Mouse (Mus musculus): ENCODE measurements around the gene Lyrm9.
A peak's percentile ranks its signal among the peaks of the same experiment; 100 is the strongest.
"Not testable (repeated sequence)": the region's sequence is repeated elsewhere in the genome, so short reads cannot be mapped to it uniquely, and the experiment has no call there.

Lyrm9 gene

GRCm38 (mm10) chr11:78866486-78866885 lies 40.1 kb downstream of the Lyrm9 start:
- H3K4me1 ChIP-seq (replicated peaks; ENCODE audit: low read depth, low read length) = 0 out of 2 replicates have a peak, but pooled peaks cover 5% of the 10 kb centered on the region
- no peak overlapping the region for H3K4me3 ChIP-seq (replicated peaks; ENCODE audit: low read length)
- no peaks in the 10 kb centered on the region for H3K36me3 ChIP-seq (ENCODE audit: insufficient read depth, low read length)
- H3K27me3 ChIP-seq (ENCODE audit: insufficient read depth, low read length) = peaks cover 10% of the 10 kb centered on the region; the same call in 1 of the 2 replicates
- no peaks in the 10 kb centered on the region for H3K9me3 ChIP-seq (ENCODE audit: low read length)
- no peak for TF ChIP-seq POU5F1 (IDR thresholded peaks at IDR 0.05; ENCODE audit: borderline replicate concordance, low read length)
- no peak for TF ChIP-seq NANOG (IDR thresholded peaks at IDR 0.05; ENCODE audit: borderline replicate concordance, low read length)
- TF ChIP-seq CTCF (conservative IDR thresholded peaks at IDR 0.05; ENCODE audit: low read length) = no peak

GRCm38 (mm10) chr11:78867696-78868095 lies 41.3 kb downstream of the Lyrm9 start:
- Histone ChIP-seq H3K4me1 (replicated peaks; ENCODE audit: low read depth, low read length) (peaks cover 15% of the 10 kb centered on the region), H3K9me3 (ENCODE audit: low read length) (no peaks in the 10 kb centered on the region), H3K4me3 (replicated peaks; ENCODE audit: low read length) (no peak overlapping the region), H3K27me3 (ENCODE audit: insufficient read depth, low read length) (peaks cover 10% of the 10 kb centered on the region; the same call in 1 of the 2 replicates), H3K36me3 (ENCODE audit: insufficient read depth, low read length) (no peaks in the 10 kb centered on the region)
- no peak for TF ChIP-seq POU5F1 (IDR thresholded peaks at IDR 0.05; ENCODE audit: borderline replicate concordance, low read length)
- TF ChIP-seq CTCF (conservative IDR thresholded peaks at IDR 0.05; ENCODE audit: low read length) = no peak
- no peak for TF ChIP-seq NANOG (IDR thresholded peaks at IDR 0.05; ENCODE audit: borderline replicate concordance, low read length)

GRCm38 (mm10) chr11:78869205-78869604 lies 42.8 kb downstream of the Lyrm9 start:
- TF ChIP-seq CTCF (conservative IDR thresholded peaks at IDR 0.05; ENCODE audit: low read length) = peak; percentile 32
- H3K36me3 ChIP-seq (ENCODE audit: insufficient read depth, low read length); H3K4me3 ChIP-seq (replicated peaks; ENCODE audit: low read length); H3K9me3 ChIP-seq (ENCODE audit: low read length); H3K27me3 ChIP-seq (ENCODE audit: insufficient read depth, low read length): not testable (repeated sequence)
- peaks cover 17% of the 10 kb centered on the region for H3K4me1 ChIP-seq (replicated peaks; ENCODE audit: low read depth, low read length)

GRCm38 (mm10) chr11:78870891-78871290 lies 44.5 kb downstream of the Lyrm9 start:
- Histone ChIP-seq H3K9me3 (ENCODE audit: low read length) (no peaks in the 10 kb centered on the region), H3K4me3 (replicated peaks; ENCODE audit: low read length) (no peak overlapping the region), H3K27me3 (ENCODE audit: insufficient read depth, low read length) (no peaks in the 10 kb centered on the region), H3K36me3 (ENCODE audit: insufficient read depth, low read length) (no peaks in the 10 kb centered on the region), H3K4me1 (replicated peaks; ENCODE audit: low read depth, low read length) (peaks cover 17% of the 10 kb centered on the region)
- TF ChIP-seq NANOG (IDR thresholded peaks at IDR 0.05; ENCODE audit: borderline replicate concordance, low read length) (no peak), CTCF (conservative IDR thresholded peaks at IDR 0.05; ENCODE audit: low read length) (no peak), POU5F1 (IDR thresholded peaks at IDR 0.05; ENCODE audit: borderline replicate concordance, low read length) (no peak)

- no peak for TF ChIP-seq CTCF (conservative IDR thresholded peaks at IDR 0.05; ENCODE audit: low read length)
- TF ChIP-seq POU5F1 (IDR thresholded peaks at IDR 0.05; ENCODE audit: borderline replicate concordance, low read length) = no peak
- TF ChIP-seq NANOG (IDR thresholded peaks at IDR 0.05; ENCODE audit: borderline replicate concordance, low read length) = no peak
- Histone ChIP-seq H3K4me1 (replicated peaks; ENCODE audit: low read depth, low read length) (peaks cover 14% of the 10 kb centered on the region), H3K9me3 (ENCODE audit: low read length) (no peaks in the 10 kb centered on the region), H3K4me3 (replicated peaks; ENCODE audit: low read length) (no peak overlapping the region), H3K36me3 (ENCODE audit: insufficient read depth, low read length) (no peaks in the 10 kb centered on the region), H3K27me3 (ENCODE audit: insufficient read depth, low read length) (peaks cover 4% of the 10 kb centered on the region; the same call in 1 of the 2 replicates)
Measured at GRCm38 (mm10) chr11:78872782-78873181, 46.4 kb downstream of the Lyrm9 start.

GRCm38 (mm10) chr11:78879727-78880126 lies 53.3 kb downstream of the Lyrm9 start:
- H3K27me3 ChIP-seq (ENCODE audit: insufficient read depth, low read length) = peaks cover 4% of the 10 kb centered on the region; the same call in 1 of the 2 replicates
- H3K4me1 ChIP-seq (replicated peaks; ENCODE audit: low read depth, low read length) = peaks cover 11% of the 10 kb centered on the region
- H3K4me3 ChIP-seq (replicated peaks; ENCODE audit: low read length) = no peak overlapping the region
- no peaks in the 10 kb centered on the region for H3K9me3 ChIP-seq (ENCODE audit: low read length)
- TF ChIP-seq CTCF (conservative IDR thresholded peaks at IDR 0.05; ENCODE audit: low read length) = no peak
- TF ChIP-seq NANOG (IDR thresholded peaks at IDR 0.05; ENCODE audit: borderline replicate concordance, low read length) = no peak
- no peak for TF ChIP-seq POU5F1 (IDR thresholded peaks at IDR 0.05; ENCODE audit: borderline replicate concordance, low read length)
- H3K36me3 ChIP-seq (ENCODE audit: insufficient read depth, low read length) = no peaks in the 10 kb centered on the region

- Histone ChIP-seq H3K36me3 (ENCODE audit: insufficient read depth, low read length) (no peaks in the 10 kb centered on the region), H3K27me3 (ENCODE audit: insufficient read depth, low read length) (no peaks in the 10 kb centered on the region), H3K4me3 (replicated peaks; ENCODE audit: low read length) (no peak overlapping the region), H3K9me3 (ENCODE audit: low read length) (no peaks in the 10 kb centered on the region), H3K4me1 (replicated peaks; ENCODE audit: low read depth, low read length) (peaks cover 25% of the 10 kb centered on the region)
- TF ChIP-seq NANOG (IDR thresholded peaks at IDR 0.05; ENCODE audit: borderline replicate concordance, low read length) (no peak), POU5F1 (IDR thresholded peaks at IDR 0.05; ENCODE audit: borderline replicate concordance, low read length) (no peak), CTCF (conservative IDR thresholded peaks at IDR 0.05; ENCODE audit: low read length) (no peak)
Measured at GRCm38 (mm10) chr11:78886693-78887092, 60.3 kb downstream of the Lyrm9 start.

- TF ChIP-seq CTCF (conservative IDR thresholded peaks at IDR 0.05; ENCODE audit: low read length) = no peak
- no peak for TF ChIP-seq POU5F1 (IDR thresholded peaks at IDR 0.05; ENCODE audit: borderline replicate concordance, low read length)
- no peak for TF ChIP-seq NANOG (IDR thresholded peaks at IDR 0.05; ENCODE audit: borderline replicate concordance, low read length)
- no peaks in the 10 kb centered on the region for H3K27me3 ChIP-seq (ENCODE audit: insufficient read depth, low read length)
- H3K9me3 ChIP-seq (ENCODE audit: low read length) = no peaks in the 10 kb centered on the region
- H3K36me3 ChIP-seq (ENCODE audit: insufficient read depth, low read length) = no peaks in the 10 kb centered on the region
- peaks cover 25% of the 10 kb centered on the region for H3K4me1 ChIP-seq (replicated peaks; ENCODE audit: low read depth, low read length)
- H3K4me3 ChIP-seq (replicated peaks; ENCODE audit: low read length) = no peak overlapping the region
Measured at GRCm38 (mm10) chr11:78887102-78887971, 61.0 kb downstream of the Lyrm9 start.

Measured in E14TG2a.4 (cell line).